Mouse (Mus musculus) MEL (cell line): ENCODE measurements around the gene Ltb4r2. TPM values are rescaled to one million over a fixed set of nuclear protein-coding genes. Genes with fewer than 3 reads are reported as not detected.

ENCODE experiments used
- DNase-seq: peaks from one replicate; pipeline ENCODE4 v3.0.0; 2011; ENCODE audit warnings: low read depth, low spot score
- H3K27ac ChIP-seq: 2 replicates; pipeline ENCODE4 v1.5.1; 2012; ENCODE audit warnings: low read depth, mild to moderate bottlenecking, control low read depth, low read length, moderate library complexity; ENCODE audit not compliant: control insufficient read depth
- H3K27me3 ChIP-seq, 2 experiments: fragments of 150-350 bp in 1 of 2; sonication (generic) in 1 of 2; 2 replicates each; pipeline ENCODE4 v1.6.1; 2012; ENCODE audit warnings: low read length in 2 of 2, mild to moderate bottlenecking in 2 of 2, improper control_type of control experiment in 1 of 2, moderate library complexity in 1 of 2; ENCODE audit not compliant: insufficient read depth in 2 of 2, control insufficient read depth in 1 of 2
- H3K36me3 ChIP-seq, 2 experiments: 2 replicates each; pipeline ENCODE4 v1.6.1; 2012 to 2014; ENCODE audit warnings: low read length in 2 of 2, improper control_type of control experiment in 1 of 2, inconsistent platforms in 1 of 2, mild to moderate bottlenecking in 1 of 2; ENCODE audit not compliant: insufficient read depth in 2 of 2, control insufficient read depth in 1 of 2
- H3K4me1 ChIP-seq, 2 experiments: fragments of 150-350 bp in 1 of 2; sonication (generic) in 1 of 2; 2 replicates each; pipeline ENCODE4 v1.6.1; 2012; ENCODE audit warnings: low read length in 2 of 2, improper control_type of control experiment in 1 of 2, mild to moderate bottlenecking in 1 of 2; ENCODE audit not compliant: insufficient read depth in 2 of 2, control insufficient read depth in 1 of 2
- H3K4me3 ChIP-seq, 2 experiments: fragments of 150-350 bp in 1 of 2; sonication (generic) in 1 of 2; 2 replicates each; pipeline ENCODE4 v1.5.1; 2012; ENCODE audit warnings: low read depth in 2 of 2, low read length in 2 of 2, mild to moderate bottlenecking in 2 of 2, moderate library complexity in 2 of 2, control low read depth in 1 of 2, improper control_type of control experiment in 1 of 2; ENCODE audit not compliant: control insufficient read depth in 1 of 2, insufficient read depth in 1 of 2
- H3K79me2 ChIP-seq: 2 replicates; pipeline ENCODE4 v1.6.1; 2012; ENCODE audit warnings: mild to moderate bottlenecking, low read length, moderate library complexity; ENCODE audit not compliant: control insufficient read depth, poor library complexity, insufficient read depth
- H3K9ac ChIP-seq: 2 replicates; pipeline ENCODE4 v1.6.1; 2012; ENCODE audit warnings: low read depth, mild to moderate bottlenecking, control low read depth, low read length, moderate library complexity; ENCODE audit not compliant: control insufficient read depth, poor library complexity, severe bottlenecking
- H3K9me3 ChIP-seq: fragments of 150-350 bp; sonication (generic); replicated peaks from 2 replicates; pipeline ENCODE4 v1.6.1; 2012; ENCODE audit warnings: mild to moderate bottlenecking, low read length, improper control_type of control experiment, moderate library complexity; ENCODE audit not compliant: insufficient read depth
- BHLHE40 ChIP-seq: IDR thresholded peaks from 2 replicates; pipeline ENCODE4 v1.6.1; 2012; ENCODE audit warnings: low read depth, mild to moderate bottlenecking, inconsistent platforms, low read length, improper control_type of control experiment, borderline replicate concordance
- CHD1 ChIP-seq: IDR thresholded peaks from 2 replicates; pipeline ENCODE4 v1.6.1; 2012; ENCODE audit warnings: low read depth, mild to moderate bottlenecking, inconsistent platforms, low read length, improper control_type of control experiment
- CHD2 ChIP-seq: IDR thresholded peaks from 2 replicates; pipeline ENCODE4 v1.6.1; 2011; ENCODE audit warnings: low read length, improper control_type of control experiment
- CTCF ChIP-seq, 3 experiments: IDR thresholded peaks in 2 of 3; conservative IDR thresholded peaks in 1 of 3; 2 replicates each; pipeline ENCODE4 v1.5.1; 2011 to 2012; ENCODE audit warnings: low read length in 3 of 3, low read depth in 2 of 3, mild to moderate bottlenecking in 2 of 3, improper control_type of control experiment in 1 of 3, inconsistent platforms in 1 of 3, mixed read lengths in 1 of 3, moderate library complexity in 1 of 3; ENCODE audit not compliant: control insufficient read depth in 1 of 3, insufficient read depth in 1 of 3, poor library complexity in 1 of 3, severe bottlenecking in 1 of 3
- E2F4 ChIP-seq: IDR thresholded peaks from 2 replicates; pipeline ENCODE4 v1.6.1; 2011; ENCODE audit warnings: low read depth, low read length, improper control_type of control experiment, borderline replicate concordance
- ELF1 ChIP-seq: IDR thresholded peaks from 2 replicates; pipeline ENCODE4 v1.6.1; 2014; ENCODE audit warnings: low read depth, mild to moderate bottlenecking, inconsistent platforms, low read length, improper control_type of control experiment, moderate library complexity
- EP300 ChIP-seq, 2 experiments: IDR thresholded peaks; 2 replicates each; pipeline ENCODE4 v1.6.1; 2011; ENCODE audit warnings: improper control_type of control experiment in 2 of 2, low read length in 2 of 2, low read depth in 1 of 2, mild to moderate bottlenecking in 1 of 2
- ETS1 ChIP-seq: IDR thresholded peaks from 2 replicates; pipeline ENCODE4 v1.6.1; 2012; ENCODE audit warnings: low read depth, mild to moderate bottlenecking, inconsistent platforms, low read length, improper control_type of control experiment, moderate library complexity
- GABPA ChIP-seq: IDR thresholded peaks from 2 replicates; pipeline ENCODE4 v1.6.1; 2012; ENCODE audit warnings: low read depth, mild to moderate bottlenecking, inconsistent platforms, low read length, improper control_type of control experiment, moderate library complexity
- GATA1 ChIP-seq: IDR thresholded peaks from 2 replicates; pipeline ENCODE4 v1.6.1; 2011; ENCODE audit warnings: low read depth, low read length, improper control_type of control experiment
- HCFC1 ChIP-seq: IDR thresholded peaks from 2 replicates; pipeline ENCODE4 v1.6.1; 2012; ENCODE audit warnings: low read depth, mild to moderate bottlenecking, inconsistent platforms, low read length, improper control_type of control experiment, moderate library complexity
- JUND ChIP-seq: IDR thresholded peaks from 2 replicates; pipeline ENCODE4 v1.6.1; 2011; ENCODE audit warnings: low read depth, mild to moderate bottlenecking, improper control_type of control experiment, low read length
- KAT2A ChIP-seq: conservative IDR thresholded peaks from 2 replicates; pipeline ENCODE4 v1.6.1; 2012; ENCODE audit warnings: low read depth, low read length, improper control_type of control experiment, inconsistent platforms
- MAFK ChIP-seq: IDR thresholded peaks from 2 replicates; pipeline ENCODE4 v1.6.1; 2011; ENCODE audit warnings: low read depth, mild to moderate bottlenecking, low read length, improper control_type of control experiment, borderline replicate concordance
- MAX ChIP-seq: IDR thresholded peaks from 2 replicates; pipeline ENCODE4 v1.6.1; 2011; ENCODE audit warnings: low read length, improper control_type of control experiment
- MAZ ChIP-seq: IDR thresholded peaks from 2 replicates; pipeline ENCODE4 v1.6.1; 2012; ENCODE audit warnings: low read depth, mild to moderate bottlenecking, inconsistent platforms, low read length, improper control_type of control experiment
- MEF2A ChIP-seq: IDR thresholded peaks from 2 replicates; pipeline ENCODE4 v1.6.1; 2014; ENCODE audit warnings: low read depth, mild to moderate bottlenecking, inconsistent platforms, low read length, improper control_type of control experiment; ENCODE audit not compliant: poor library complexity, insufficient replicate concordance, severe bottlenecking; ENCODE audit errors: extremely low read depth
- MXI1 ChIP-seq: IDR thresholded peaks from 2 replicates; pipeline ENCODE4 v1.6.1; 2011; ENCODE audit warnings: mild to moderate bottlenecking, low read depth, low read length, improper control_type of control experiment
- MYB ChIP-seq: IDR thresholded peaks from 2 replicates; pipeline ENCODE4 v1.6.1; 2011; ENCODE audit warnings: mild to moderate bottlenecking, low read depth, low read length, improper control_type of control experiment
- MYC ChIP-seq: IDR thresholded peaks from 2 replicates; pipeline ENCODE4 v1.6.1; 2011; ENCODE audit warnings: low read depth, mild to moderate bottlenecking, low read length, improper control_type of control experiment, moderate library complexity
- NELFE ChIP-seq: IDR thresholded peaks from 2 replicates; pipeline ENCODE4 v1.6.1; 2011; ENCODE audit warnings: low read depth, low read length, improper control_type of control experiment
- POLR2A ChIP-seq, 2 experiments: IDR thresholded peaks; 2 replicates each; pipeline ENCODE4 v1.6.1; 2011 to 2012; ENCODE audit warnings: low read length in 2 of 2, mild to moderate bottlenecking in 2 of 2, control low read depth in 1 of 2, improper control_type of control experiment in 1 of 2, low read depth in 1 of 2, moderate library complexity in 1 of 2; ENCODE audit not compliant: control insufficient read depth in 1 of 2, insufficient read depth in 1 of 2, poor library complexity in 1 of 2
- POLR2AphosphoS2 ChIP-seq: IDR thresholded peaks from 2 replicates; pipeline ENCODE4 v1.6.1; 2011; ENCODE audit warnings: low read length, improper control_type of control experiment
- POLR2AphosphoS5 ChIP-seq: IDR thresholded peaks from 2 replicates; pipeline ENCODE4 v1.6.1; 2012; ENCODE audit warnings: low read depth, borderline replicate concordance, mild to moderate bottlenecking, inconsistent platforms, low read length, moderate library complexity, mixed read lengths
- RAD21 ChIP-seq: IDR thresholded peaks from 2 replicates; pipeline ENCODE4 v1.6.1; 2011; ENCODE audit warnings: mild to moderate bottlenecking, low read depth, low read length, improper control_type of control experiment
- RCOR1 ChIP-seq: IDR thresholded peaks from 2 replicates; pipeline ENCODE4 v1.6.1; 2012; ENCODE audit warnings: low read depth, mild to moderate bottlenecking, inconsistent platforms, low read length, improper control_type of control experiment
- SIN3A ChIP-seq: IDR thresholded peaks from 2 replicates; pipeline ENCODE4 v1.6.1; 2012; ENCODE audit warnings: low read length, improper control_type of control experiment, inconsistent platforms
- SMC3 ChIP-seq: IDR thresholded peaks from 2 replicates; pipeline ENCODE4 v1.6.1; 2011; ENCODE audit warnings: low read depth, low read length, improper control_type of control experiment
- TAL1 ChIP-seq: IDR thresholded peaks from 2 replicates; pipeline ENCODE4 v1.6.1; 2012; ENCODE audit warnings: mild to moderate bottlenecking, inconsistent platforms, low read length, moderate library complexity, mixed read lengths
- TBP ChIP-seq: IDR thresholded peaks from 2 replicates; pipeline ENCODE4 v1.8.0; 2011; ENCODE audit warnings: low read depth, low read length, improper control_type of control experiment
- TCF12 ChIP-seq: IDR thresholded peaks from 2 replicates; pipeline ENCODE4 v1.6.1; 2014; ENCODE audit warnings: low read depth, mild to moderate bottlenecking, inconsistent platforms, low read length, improper control_type of control experiment, moderate library complexity
- USF1 ChIP-seq: IDR thresholded peaks from 2 replicates; pipeline ENCODE4 v1.6.1; 2014; ENCODE audit warnings: low read depth, mild to moderate bottlenecking, inconsistent platforms, low read length, improper control_type of control experiment, moderate library complexity
- USF2 ChIP-seq, 2 experiments: IDR thresholded peaks; 2 replicates each; pipeline ENCODE4 v1.6.1; 2011 to 2012; ENCODE audit warnings: improper control_type of control experiment in 2 of 2, low read length in 2 of 2, borderline replicate concordance in 1 of 2, inconsistent platforms in 1 of 2, low read depth in 1 of 2, mild to moderate bottlenecking in 1 of 2; ENCODE audit not compliant: insufficient read depth in 1 of 2
- ZC3H11A ChIP-seq: IDR thresholded peaks from 2 replicates; pipeline ENCODE4 v1.6.1; 2012; ENCODE audit warnings: low read depth, mild to moderate bottlenecking, inconsistent platforms, low read length, improper control_type of control experiment
- ZKSCAN1 ChIP-seq: IDR thresholded peaks from 2 replicates; pipeline ENCODE4 v1.6.1; 2012; ENCODE audit warnings: low read depth, mild to moderate bottlenecking, inconsistent platforms, low read length, improper control_type of control experiment, moderate library complexity
- ZMIZ1 ChIP-seq: IDR thresholded peaks from 2 replicates; pipeline ENCODE4 v1.6.1; 2012; ENCODE audit warnings: low read depth, mild to moderate bottlenecking, inconsistent platforms, low read length, improper control_type of control experiment, moderate library complexity
- ZNF384 ChIP-seq: IDR thresholded peaks from 2 replicates; pipeline ENCODE4 v1.6.1; 2012; ENCODE audit warnings: low read depth, mild to moderate bottlenecking, inconsistent platforms, low read length, improper control_type of control experiment
- polyA plus RNA-seq, 2 experiments: library from polyadenylated mRNA; stranded (reverse) in 1 of 2; unstranded in 1 of 2; fragments of >175 nt in 1 of 2; fragments of >200 nt in 1 of 2; gene quantifications; 2 replicates each; pipeline versions ENCODE4 v1.2.1 to v1.2.4; 2012; ENCODE audit warnings: low replicate concordance in 2 of 2, low read depth in 1 of 2; ENCODE audit not compliant: insufficient read length in 2 of 2, insufficient read depth in 1 of 2, missing spikeins in 1 of 2
- total RNA-seq: library from RNA; depleted of rRNA; stranded (reverse); fragments of 300-350 nt; gene quantifications from 2 replicates; pipeline ENCODE4 v1.2.3, GENCODE M21; 2012

Ltb4r2 gene
- total and polyA plus RNA-seq, 3 experiments, result 0.19 to 0.52 TPM; not detected in 1

DNA sequence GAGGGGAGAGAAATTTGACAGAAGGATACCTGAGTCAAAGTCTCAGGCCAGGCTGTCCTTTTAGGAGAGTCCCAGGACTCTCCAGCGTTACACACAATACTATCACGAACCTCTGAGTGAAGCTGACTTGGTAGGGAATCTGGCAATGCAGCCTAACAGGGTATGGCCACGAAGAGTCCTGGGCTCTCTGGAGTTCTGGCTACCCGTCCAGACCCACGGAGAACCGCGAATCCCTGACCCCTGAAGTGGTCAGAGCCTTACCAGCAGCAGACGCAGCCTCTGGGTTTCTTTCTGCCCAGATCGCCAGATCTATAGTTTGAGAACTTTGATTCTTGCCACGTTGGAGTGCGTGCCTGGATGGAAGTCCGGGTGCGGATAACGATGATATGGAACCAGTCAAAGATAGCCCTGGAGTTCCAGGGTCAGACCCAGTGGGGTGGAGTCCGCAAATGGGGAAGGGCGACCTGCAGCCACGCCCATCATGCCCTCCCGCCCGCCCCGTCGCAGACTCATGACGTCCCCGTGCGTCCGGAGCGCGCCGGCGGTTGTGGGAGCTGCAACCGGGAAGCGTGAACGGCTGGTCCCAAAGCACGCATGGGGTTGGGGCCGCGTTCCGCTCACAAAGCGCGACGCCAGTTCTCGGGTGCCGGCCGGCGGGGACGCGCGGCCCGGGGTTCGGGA is 15.9 kb upstream of the Ltb4r2 start, which contains the start of the genes Dhrs1 and Nop9:
Gene Dhrs1 (minus strand): TSS at position 511 of the 681 bp plus-strand sequence.
Gene Nop9 (plus strand): TSS at position 514 of the 681 bp plus-strand sequence.
- DNase-seq, result peak; percentile 92
- Histone ChIP-seq H3K36me3 (peaks cover 10 to 11% of the 10 kb centered on the region in 2 experiments; a peak in 3 of 4 replicates), H3K27ac (peak within 1 kb of the TSS; percentile 74)
- TF ChIP-seq GATA1 (no peak), ZNF384 (no peak), ZKSCAN1 (no peak), MXI1 (peak; percentile 87), POLR2A (IDR thresholded peaks at IDR 0.05; ENCODE audit: control insufficient read depth in 1 of 2, insufficient read depth in 1 of 2, low read depth in 1 of 2, low read length in 2 of 2, poor library complexity in 1 of 2) (peak; percentile 76 to 91; a peak in 3 of 4 replicates), USF1 (no peak), RAD21 (no peak), JUND (no peak), POLR2AphosphoS2 (peak; percentile 55; the same call in 1 of the 2 replicates), RCOR1 (no peak), E2F4 (no peak), MYB (no peak), POLR2AphosphoS5 (no peak), SIN3A (peak; percentile 68; the same call in 1 of the 2 replicates), BHLHE40 (no peak), ELF1 (peak; percentile 75), ETS1 (no peak), SMC3 (no peak), KAT2A (no peak), MYC (no peak), MAFK (no peak), TAL1 (no peak), GABPA (no peak), TBP (no peak), HCFC1 (peak; percentile 84), MEF2A (no peak), ZMIZ1 (peak; percentile 49; the same call in 1 of the 2 replicates), CHD1 (no peak), NELFE (peak; percentile 67; the same call in 1 of the 2 replicates), TCF12 (peak; percentile 5; the same call in 1 of the 2 replicates), EP300 (IDR thresholded peaks at IDR 0.05; ENCODE audit: low read depth in 1 of 2, low read length in 2 of 2) (no peak), CHD2 (no peak), USF2 (IDR thresholded peaks at IDR 0.05; ENCODE audit: borderline replicate concordance in 1 of 2, insufficient read depth in 1 of 2, low read depth in 1 of 2, low read length in 2 of 2) (no peak), CTCF (IDR thresholded peaks at IDR 0.05 in 2 of 3, conservative IDR thresholded peaks at IDR 0.05 in 1 of 3; ENCODE audit: control insufficient read depth in 1 of 3, insufficient read depth in 1 of 3, low read depth in 2 of 3, low read length in 3 of 3, poor library complexity in 1 of 3, severe bottlenecking in 1 of 3) (no peak), MAZ (no peak; the same call in 1 of the 2 replicates), MAX (peak; percentile 39; the same call in 1 of the 2 replicates), ZC3H11A (no peak)

More for the DNA sequence above, 15.9 kb upstream of the Ltb4r2 start, which contains the start of the genes Dhrs1 and Nop9:
- H3K9me3 ChIP-seq, result no peaks in the 10 kb centered on the region
- peak within 1 kb of the TSS; percentile 94 to 99 for H3K4me3 ChIP-seq
- peaks cover 3 to 18% of the 10 kb centered on the region in 2 experiments; a peak in 2 of 4 replicates for H3K4me1 ChIP-seq
- H3K9ac ChIP-seq, result peak within 1 kb of the TSS; percentile 97
- peaks cover 22% of the 10 kb centered on the region for H3K79me2 ChIP-seq
- H3K27me3 ChIP-seq, result no peaks in the 10 kb centered on the region
